Mouse (Mus musculus) layer of hippocampus, adult 8-10 months (tissue): ENCODE measurements around the gene Rdh16f1. TPM values are rescaled to one million over a fixed set of nuclear protein-coding genes. Genes with fewer than 3 reads are reported as not detected.

Experiments used
- DNase-seq, 2 experiments: peaks; one replicate each; pipeline ENCODE4 v3.0.0; 2022; ENCODE audit warnings: low spot score in 2 of 2
- total RNA-seq, 4 experiments: library from RNA; stranded (reverse); gene quantifications; 2 replicates each; pipeline ENCODE4 v1.2.4; 2022

Gene Rdh16f1
- under 1 TPM in 1 of 4 experiments, not detected in 3; 0.25 TPM for total RNA-seq

GRCm38 (mm10) chr10:127759181-127760110 lies at the start of gene Rdh16f1, which contains the start of gene Rdh1:
Rdh16f1 (plus strand) TSS chr10:127759787.
Rdh1 (plus strand) TSS chr10:127759721.
- DNase-seq = no peak

- no peak for DNase-seq
Observed at GRCm38 (mm10) chr10:127710331-127710730, 49.3 kb upstream of the Rdh16f1 start.

DNA sequence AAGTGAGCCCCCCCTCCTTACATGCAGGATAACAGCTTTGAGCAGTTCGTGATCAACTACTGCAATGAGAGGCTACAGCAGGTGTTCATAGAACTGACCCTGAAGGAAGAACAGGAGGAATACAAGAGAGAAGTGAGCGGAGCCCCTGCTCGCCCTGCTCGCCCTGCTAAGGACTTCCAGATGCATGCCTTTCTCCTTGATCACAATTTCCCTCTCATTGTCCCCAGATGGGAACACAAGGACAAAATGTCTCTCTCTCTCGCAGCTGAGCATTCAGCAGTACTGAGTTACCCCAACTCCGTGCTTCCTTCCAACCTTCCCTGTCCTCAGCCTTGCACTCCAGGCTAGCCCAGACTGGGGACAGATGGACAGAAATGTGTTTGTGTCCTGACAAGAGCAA lies 46.9 kb upstream of the Rdh16f1 start:
- no peak for DNase-seq

- DNase-seq = peak in 1 of 2 experiments; percentile 23
Observed at GRCm38 (mm10) chr10:127721671-127722418, 37.7 kb upstream of the Rdh16f1 start.

DNA sequence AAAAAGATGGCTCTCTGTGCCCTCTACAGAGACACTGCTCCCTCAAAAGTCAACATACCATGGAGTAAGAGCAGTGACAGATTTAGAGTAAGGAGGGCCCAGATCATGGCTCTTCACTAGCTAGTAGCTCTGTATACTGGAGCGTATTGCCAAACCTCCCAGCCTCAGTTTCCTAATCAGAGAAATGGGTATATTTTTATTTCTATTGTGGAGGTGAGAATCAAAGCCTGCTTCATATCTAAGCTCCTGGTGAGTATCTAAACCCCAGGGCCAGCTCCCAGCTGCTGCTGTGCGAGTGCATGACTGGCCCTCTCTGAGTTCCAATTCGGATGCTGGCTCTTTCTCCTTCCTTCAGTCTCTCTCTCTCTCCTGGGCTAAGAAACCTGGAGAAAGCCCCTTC lies 35.4 kb upstream of the Rdh16f1 start, which contains the start of gene Tac2:
Gene Tac2 (plus strand): TSS at position 301 of the 400 bp plus-strand sequence.
- no peak for DNase-seq

GRCm38 (mm10) chr10:127725136-127725535 lies 34.5 kb upstream of the Rdh16f1 start:
- no peak for DNase-seq

GRCm38 (mm10) chr10:127728437-127728836 lies 31.1 kb upstream of the Rdh16f1 start:
- DNase-seq = no peak

GRCm38 (mm10) chr10:127730285-127730932 lies 29.2 kb upstream of the Rdh16f1 start:
- DNase-seq = no peak

- no peak for DNase-seq
Observed at GRCm38 (mm10) chr10:127730933-127731310, 28.7 kb upstream of the Rdh16f1 start.

- DNase-seq = no peak
Observed at GRCm38 (mm10) chr10:127731397-127731796, 28.2 kb upstream of the Rdh16f1 start.

GRCm38 (mm10) chr10:127734434-127734833 lies 25.2 kb upstream of the Rdh16f1 start:
- no peak for DNase-seq

DNA sequence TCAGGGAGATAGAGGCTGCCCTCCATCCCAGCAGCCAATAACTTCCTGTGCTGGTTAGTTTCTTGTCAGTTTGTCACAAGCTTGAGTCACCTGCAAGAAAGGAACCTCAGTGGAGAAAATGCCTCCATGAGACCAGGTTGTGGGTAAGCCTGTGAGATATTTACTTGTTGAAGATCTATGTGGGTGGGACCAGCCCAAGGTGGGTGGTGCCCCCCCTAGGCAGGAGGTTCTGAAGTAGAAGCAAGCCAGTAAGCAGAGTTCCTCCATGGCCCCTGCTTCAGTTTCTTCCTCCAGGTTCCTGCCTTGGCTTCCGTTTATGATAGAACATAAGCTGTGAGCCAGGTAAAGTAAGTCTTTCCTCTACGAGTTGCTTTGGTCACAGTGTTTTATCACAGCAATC lies 23.3 kb upstream of the Rdh16f1 start:
- no peak for DNase-seq

DNA sequence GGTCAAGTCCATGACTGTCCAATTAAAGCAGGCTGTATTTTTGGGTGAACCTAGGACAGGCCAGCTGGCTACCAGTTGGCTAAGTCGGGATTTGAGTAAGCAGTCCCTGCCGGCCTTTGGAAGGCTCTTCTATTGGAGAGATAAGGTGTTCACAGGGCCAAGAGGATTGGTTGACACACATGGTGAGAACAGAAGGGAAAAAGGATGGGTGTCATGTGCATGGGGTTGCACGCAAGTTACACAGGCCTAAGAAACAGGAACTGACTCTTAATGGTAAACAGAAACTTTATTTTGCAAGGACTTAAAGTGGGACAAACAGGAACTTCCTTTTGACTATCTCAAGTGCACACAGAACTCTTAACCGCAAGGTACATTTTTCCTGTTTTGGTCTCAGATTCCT lies 22.7 kb upstream of the Rdh16f1 start:
- no peak for DNase-seq

GRCm38 (mm10) chr10:127737552-127737951 lies 22.0 kb upstream of the Rdh16f1 start:
- DNase-seq = no peak

GRCm38 (mm10) chr10:127738151-127738882 lies 21.3 kb upstream of the Rdh16f1 start:
- DNase-seq = no peak

DNA sequence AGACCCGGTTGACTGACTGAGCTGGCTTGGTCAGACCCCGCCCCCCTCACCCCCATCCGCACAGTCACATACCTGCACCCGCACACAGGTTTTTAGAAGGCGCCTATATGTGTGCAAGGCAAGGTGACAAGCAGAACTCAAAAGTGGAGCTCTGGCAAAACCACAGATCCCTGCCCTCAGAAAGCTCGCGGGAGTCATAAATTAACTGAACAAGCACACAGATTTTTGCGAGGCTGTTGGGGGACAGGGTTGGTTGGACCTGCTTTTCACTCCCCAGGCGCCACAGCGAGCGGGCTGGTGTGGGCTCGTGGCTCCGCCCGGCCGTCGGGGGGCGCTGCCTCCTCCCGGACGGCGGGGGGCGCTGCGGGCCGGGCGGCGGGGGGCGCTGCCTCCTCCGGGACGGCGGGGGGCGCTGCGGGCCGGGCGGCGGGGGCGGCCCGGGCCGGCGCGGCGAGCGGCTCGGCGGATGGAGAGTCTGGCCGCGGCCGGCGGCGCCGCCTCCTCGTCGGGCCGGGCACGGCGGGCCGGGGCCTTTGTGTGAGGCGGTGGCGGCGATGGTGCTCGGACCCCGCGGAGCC lies 20.4 kb upstream of the Rdh16f1 start, which contains the start of gene Zbtb39:
Gene Zbtb39 (plus strand): TSS at position 456 of the 578 bp plus-strand sequence.
- DNase-seq = peak in 1 of 2 experiments; percentile 58

DNA sequence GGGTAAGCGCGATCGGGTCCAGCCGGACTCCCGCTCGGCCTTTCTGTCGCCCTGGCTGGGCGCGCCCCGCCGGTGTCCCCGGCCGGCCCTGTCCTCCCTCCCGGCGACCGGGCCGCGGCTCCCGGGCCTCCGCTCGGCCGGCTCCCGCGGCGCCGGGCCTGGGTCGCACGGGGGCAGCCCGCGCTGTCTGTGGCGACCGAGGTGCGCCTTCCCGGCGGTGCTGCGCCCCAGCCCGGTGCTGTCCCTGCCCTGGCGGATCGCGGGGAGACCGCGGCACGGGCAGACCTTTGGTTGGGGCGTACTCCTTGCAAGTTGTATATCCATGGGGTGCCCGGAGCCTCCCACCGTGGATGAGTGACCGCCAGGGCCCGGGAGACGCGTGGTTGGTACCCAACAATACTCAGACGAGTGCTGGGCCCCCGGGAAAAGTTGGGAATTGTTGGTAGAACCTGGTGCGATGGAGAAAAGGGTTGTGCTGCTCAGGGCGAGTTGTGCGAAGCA lies 19.9 kb upstream of the Rdh16f1 start:
- DNase-seq = no peak

DNA sequence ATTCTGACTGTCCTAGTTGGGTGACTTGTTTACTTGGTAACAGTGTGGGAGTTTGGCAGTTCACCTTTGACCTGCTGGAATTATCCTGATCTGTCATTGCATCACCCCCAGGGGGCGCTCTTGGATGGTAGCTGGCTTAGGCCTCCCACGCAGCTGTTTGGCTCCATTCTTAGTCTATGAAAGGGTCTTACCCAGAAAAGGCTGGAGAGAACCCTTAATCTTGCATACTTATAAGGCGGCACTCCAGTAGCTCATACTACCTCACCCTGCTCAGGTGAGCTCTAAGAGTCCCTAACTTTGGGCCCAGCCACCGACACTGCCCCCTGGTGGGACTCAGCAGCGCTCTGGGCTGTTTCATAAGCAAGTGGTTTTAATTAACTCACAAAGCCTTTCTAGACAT lies 14.9 kb upstream of the Rdh16f1 start:
- no peak for DNase-seq

DNA sequence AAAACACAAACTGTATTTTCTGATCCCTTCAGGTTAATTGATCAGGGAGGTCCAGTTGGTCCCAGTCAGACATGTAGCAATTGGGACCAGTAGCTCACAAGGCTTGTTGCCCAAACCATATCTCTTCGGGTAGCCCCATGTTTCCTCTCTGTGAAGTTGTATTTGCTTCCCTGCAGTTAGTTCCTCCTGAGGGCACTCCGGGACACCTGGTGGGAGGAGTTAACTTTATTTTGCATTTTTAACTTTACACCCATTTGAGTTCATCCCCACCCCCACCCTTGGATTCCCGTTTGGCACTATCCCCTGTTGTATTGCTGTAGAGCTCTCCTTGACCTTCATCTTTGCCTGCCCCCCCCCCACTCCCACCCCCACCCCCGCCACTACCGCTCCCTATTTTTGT lies 13.7 kb upstream of the Rdh16f1 start:
- DNase-seq = no peak

DNA sequence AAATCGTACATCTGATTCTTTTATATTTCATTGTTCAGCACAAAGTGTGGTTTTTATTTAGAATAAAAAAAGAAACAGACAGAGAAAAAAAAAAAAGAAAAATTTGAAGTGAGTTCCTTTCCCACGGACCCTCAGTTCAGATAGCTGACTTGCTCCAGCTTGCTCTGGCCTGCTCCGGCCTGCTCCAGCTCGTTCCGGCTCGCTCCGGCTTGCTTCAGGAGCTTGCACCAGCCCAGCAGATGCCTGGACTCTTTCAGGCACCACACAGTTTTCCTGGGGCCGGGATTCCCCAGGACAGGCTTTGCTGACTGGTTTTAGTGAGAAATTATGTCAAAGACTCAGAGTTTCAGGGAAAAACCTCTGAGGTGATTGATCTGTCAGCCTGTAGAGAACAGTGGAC lies 12.3 kb upstream of the Rdh16f1 start:
- DNase-seq = no peak
